Mouse (Mus musculus): ENCODE data around the gene Grm2. TPM values are rescaled to one million over a fixed set of nuclear protein-coding genes. Genes with fewer than 3 reads are reported as not detected.
"Not testable (repeated sequence)": the region's sequence is repeated elsewhere in the genome, so short reads cannot be mapped to it uniquely, and the experiment has no call there.

Grm2 gene
- total RNA-seq, 2 experiments from 2014 or later = 66.1 to 71.2 TPM

- DNase-seq (ENCODE audit: low spot score in 2 of 2) = no peak
Measured at GRCm38 (mm10) chr9:106656820-106657219, 938 bp upstream of the Grm2 start.

DNA sequence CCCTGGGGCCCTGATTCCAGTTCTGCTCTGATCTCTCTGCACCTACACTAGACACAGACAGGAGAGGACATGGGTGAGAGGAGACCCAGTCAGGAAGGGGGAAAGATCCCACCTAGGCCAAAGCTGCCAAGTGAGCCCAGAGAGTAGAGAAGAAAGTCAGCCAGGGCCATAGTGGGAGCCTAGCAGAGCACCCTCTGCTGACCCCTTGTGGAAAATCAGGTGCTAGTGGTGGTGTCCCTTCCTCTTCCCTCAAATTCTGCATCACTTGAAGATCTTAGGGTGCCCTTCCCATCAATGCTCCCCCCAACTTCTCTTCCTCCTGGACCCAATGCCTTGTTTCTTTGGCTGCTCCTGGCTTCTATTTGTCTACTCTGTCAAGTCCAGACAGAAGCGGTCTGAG lies 3.2 kb downstream of the Grm2 start:
- DNase-seq (ENCODE audit: low spot score in 2 of 2) = peak in 1 of 2 experiments; percentile 57

- no peak for DNase-seq (ENCODE audit: low spot score in 2 of 2)
Measured at GRCm38 (mm10) chr9:106647226-106647625, 8.7 kb downstream of the Grm2 start.

GRCm38 (mm10) chr9:106645684-106646271 lies 10.1 kb downstream of the Grm2 start:
- DNase-seq (ENCODE audit: low spot score in 2 of 2) = peak in 1 of 2 experiments; percentile 78

DNA sequence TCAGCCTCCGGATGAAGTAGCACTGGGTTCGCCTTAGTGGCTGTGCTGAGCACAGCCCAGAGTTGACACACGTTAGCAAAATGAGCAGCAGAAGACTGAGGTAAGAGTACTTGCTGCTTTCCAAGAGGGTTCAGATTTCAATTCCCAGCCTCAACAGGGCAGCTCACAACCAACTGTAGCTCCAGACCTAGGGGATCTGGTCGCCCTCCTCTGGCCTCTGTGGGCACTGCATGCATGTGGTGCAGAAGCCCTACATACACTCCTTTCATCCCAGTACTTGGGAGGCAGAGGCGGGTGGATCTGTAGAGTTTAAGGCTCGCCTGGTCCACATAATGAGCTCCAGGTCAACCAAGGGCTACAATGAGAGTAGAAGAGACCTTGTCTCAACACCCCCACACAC lies 12.1 kb downstream of the Grm2 start:
- DNase-seq (ENCODE audit: low spot score in 2 of 2) = no peak

GRCm38 (mm10) chr9:106643128-106643527 lies 12.8 kb downstream of the Grm2 start:
- peak in 1 of 2 experiments; percentile 86 for DNase-seq (ENCODE audit: low spot score in 2 of 2)

DNA sequence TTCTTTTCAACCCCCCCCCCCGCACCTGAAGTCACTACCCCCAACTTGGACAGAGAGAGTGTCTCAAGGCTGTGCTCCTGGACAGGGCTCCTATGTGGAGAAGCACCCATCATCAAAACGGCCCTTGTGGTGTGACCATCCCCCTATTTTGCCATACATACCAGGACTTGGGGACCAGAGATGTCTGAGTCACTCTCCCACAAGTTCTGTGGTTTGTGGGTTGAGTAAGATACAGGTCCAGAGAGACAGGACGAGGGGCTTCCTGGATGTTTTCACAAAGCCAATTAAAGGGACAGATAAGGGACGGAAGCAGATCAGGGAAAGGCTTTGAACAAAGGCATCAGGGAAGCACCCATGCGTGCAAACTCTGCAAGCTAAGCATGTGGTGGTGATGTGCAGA lies 14.5 kb downstream of the Grm2 start:
- DNase-seq (ENCODE audit: low spot score in 2 of 2) = no peak

- DNase-seq (ENCODE audit: low spot score in 2 of 2) = no peak
Measured at GRCm38 (mm10) chr9:106638154-106638553, 17.7 kb downstream of the Grm2 start.

DNA sequence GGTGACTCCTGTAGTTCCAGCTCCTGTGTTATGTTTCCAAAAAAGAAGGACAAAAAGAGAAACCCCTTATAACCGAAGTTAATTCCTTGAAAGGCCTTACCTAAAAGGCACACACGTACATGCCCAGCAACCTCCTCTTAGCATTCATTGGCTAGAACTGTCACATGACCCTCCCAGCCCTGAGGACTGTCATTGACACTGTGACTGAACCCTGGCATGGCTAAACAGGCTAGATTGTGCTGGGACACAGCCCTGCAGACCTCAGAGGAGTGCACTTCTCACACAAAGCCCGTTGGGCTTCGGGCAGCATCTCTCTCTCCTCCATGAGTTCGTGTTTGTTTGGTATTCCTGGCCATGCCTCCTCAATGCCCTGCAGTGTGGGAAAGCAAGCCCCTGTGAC lies 23.7 kb downstream of the Grm2 start:
- DNase-seq (ENCODE audit: low spot score in 2 of 2) = no peak

GRCm38 (mm10) chr9:106627796-106628195 lies 28.1 kb downstream of the Grm2 start:
- not testable (repeated sequence) for DNase-seq (ENCODE audit: low spot score in 2 of 2)

- no peak for DNase-seq (ENCODE audit: low spot score in 2 of 2)
Measured at GRCm38 (mm10) chr9:106626282-106626681, 29.6 kb downstream of the Grm2 start, which contains the start of gene Iqcf6. Gene Iqcf6 (plus strand): TSS chr9:106626582.

GRCm38 (mm10) chr9:106617496-106617895 lies 38.4 kb downstream of the Grm2 start:
- peak; percentile 81 to 93 for DNase-seq (ENCODE audit: low spot score in 2 of 2)

- no peak for DNase-seq (ENCODE audit: low spot score in 2 of 2)
Measured at GRCm38 (mm10) chr9:106616306-106616705, 39.6 kb downstream of the Grm2 start.

DNA sequence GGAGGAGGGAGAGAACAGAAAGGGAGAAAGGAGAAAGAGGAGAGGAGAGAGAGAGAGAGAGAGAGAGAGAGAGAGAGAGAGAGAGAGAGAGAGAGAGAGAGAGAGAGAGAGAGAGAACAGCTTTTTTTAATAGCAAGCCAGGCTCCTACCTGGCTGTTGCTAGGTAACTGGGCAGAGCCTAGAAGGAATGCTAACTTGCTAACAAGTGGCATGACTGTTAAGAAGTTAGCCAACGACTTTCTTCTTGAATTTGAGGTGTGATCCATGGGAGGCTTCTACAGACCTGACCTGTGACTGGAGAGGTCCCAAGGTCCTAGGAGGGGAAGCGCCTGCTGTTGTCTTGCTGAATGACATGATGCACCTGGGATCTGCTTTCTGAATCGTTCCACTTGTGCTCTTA lies 41.3 kb downstream of the Grm2 start:
- DNase-seq (ENCODE audit: low spot score in 2 of 2) = no peak

DNA sequence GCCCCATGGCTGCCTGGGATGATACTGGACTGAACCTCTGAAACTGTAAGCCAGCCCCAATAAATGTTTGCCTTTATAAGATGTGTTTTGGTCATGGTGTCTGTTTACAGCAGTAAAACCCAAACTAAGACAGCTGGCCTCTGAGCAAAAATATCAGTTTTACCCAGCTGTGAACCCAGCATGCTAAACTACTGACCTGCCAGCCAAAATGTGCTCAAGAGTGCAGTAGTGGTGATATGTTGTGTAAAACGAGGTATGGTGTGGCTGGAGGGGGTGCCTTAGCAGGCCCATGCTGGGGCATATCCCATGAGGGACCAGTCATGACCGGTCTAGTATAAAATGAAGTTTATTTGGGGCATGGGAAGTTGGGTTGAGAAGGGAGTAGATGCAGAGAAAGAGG lies 41.9 kb downstream of the Grm2 start:
- DNase-seq (ENCODE audit: low spot score in 2 of 2) = no peak

DNA sequence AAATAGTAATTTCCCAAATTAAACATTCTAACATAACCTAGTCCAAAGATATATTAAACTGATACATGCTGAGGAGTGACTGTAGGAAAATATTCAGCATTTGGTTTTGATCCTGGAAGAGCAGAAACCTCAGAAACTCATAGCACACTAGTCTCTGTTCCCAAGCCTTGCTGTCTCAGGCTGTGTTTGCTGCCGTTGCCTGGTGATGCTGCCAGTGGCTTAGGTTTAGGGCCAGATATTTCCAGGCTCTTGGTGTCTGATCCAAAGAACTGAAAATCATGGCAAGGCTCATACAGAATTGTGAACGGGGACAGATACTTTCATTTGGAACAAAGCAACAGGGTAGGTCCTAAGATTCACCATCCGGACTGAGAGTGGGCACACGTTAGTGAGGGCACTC lies 45.2 kb downstream of the Grm2 start:
- DNase-seq (ENCODE audit: low spot score in 2 of 2) = peak in 1 of 2 experiments; percentile 41

- DNase-seq (ENCODE audit: low spot score in 2 of 2) = peak; percentile 53 to 79
Measured at GRCm38 (mm10) chr9:106600546-106600945, 55.3 kb downstream of the Grm2 start.

- no peak for DNase-seq (ENCODE audit: low spot score in 2 of 2)
Measured at GRCm38 (mm10) chr9:106598466-106598865, 57.4 kb downstream of the Grm2 start.

- DNase-seq (ENCODE audit: low spot score in 2 of 2) = no peak
Measured at GRCm38 (mm10) chr9:106595836-106596235, 60.0 kb downstream of the Grm2 start.

- not testable (repeated sequence) for DNase-seq (ENCODE audit: low spot score in 2 of 2)
Measured at GRCm38 (mm10) chr9:106595402-106595801, 60.5 kb downstream of the Grm2 start.
